Mouse (Mus musculus) MEL (cell line): ENCODE results near the gene Zfp652. TPM values are rescaled to one million over a fixed set of nuclear protein-coding genes. Genes with fewer than 3 reads are reported as not detected.

Experiments
- DNase-seq: peaks from one replicate; pipeline ENCODE4 v3.0.0; 2011; ENCODE audit warnings: low read depth, low spot score
- H3K27ac ChIP-seq: 2 replicates; pipeline ENCODE4 v1.5.1; 2012; ENCODE audit warnings: low read depth, mild to moderate bottlenecking, control low read depth, low read length, moderate library complexity; ENCODE audit not compliant: control insufficient read depth
- H3K27me3 ChIP-seq, 2 experiments: fragments of 150-350 bp in 1 of 2; sonication (generic) in 1 of 2; 2 replicates each; pipeline ENCODE4 v1.6.1; 2012; ENCODE audit warnings: low read length in 2 of 2, mild to moderate bottlenecking in 2 of 2, improper control_type of control experiment in 1 of 2, moderate library complexity in 1 of 2; ENCODE audit not compliant: insufficient read depth in 2 of 2, control insufficient read depth in 1 of 2
- H3K36me3 ChIP-seq, 2 experiments: 2 replicates each; pipeline ENCODE4 v1.6.1; 2012 to 2014; ENCODE audit warnings: low read length in 2 of 2, improper control_type of control experiment in 1 of 2, inconsistent platforms in 1 of 2, mild to moderate bottlenecking in 1 of 2; ENCODE audit not compliant: insufficient read depth in 2 of 2, control insufficient read depth in 1 of 2
- H3K4me1 ChIP-seq, 2 experiments: fragments of 150-350 bp in 1 of 2; sonication (generic) in 1 of 2; 2 replicates each; pipeline ENCODE4 v1.6.1; 2012; ENCODE audit warnings: low read length in 2 of 2, improper control_type of control experiment in 1 of 2, mild to moderate bottlenecking in 1 of 2; ENCODE audit not compliant: insufficient read depth in 2 of 2, control insufficient read depth in 1 of 2
- H3K4me3 ChIP-seq, 2 experiments: fragments of 150-350 bp in 1 of 2; sonication (generic) in 1 of 2; 2 replicates each; pipeline ENCODE4 v1.5.1; 2012; ENCODE audit warnings: low read depth in 2 of 2, low read length in 2 of 2, mild to moderate bottlenecking in 2 of 2, moderate library complexity in 2 of 2, control low read depth in 1 of 2, improper control_type of control experiment in 1 of 2; ENCODE audit not compliant: control insufficient read depth in 1 of 2, insufficient read depth in 1 of 2
- H3K79me2 ChIP-seq: 2 replicates; pipeline ENCODE4 v1.6.1; 2012; ENCODE audit warnings: mild to moderate bottlenecking, low read length, moderate library complexity; ENCODE audit not compliant: control insufficient read depth, poor library complexity, insufficient read depth
- H3K9ac ChIP-seq: 2 replicates; pipeline ENCODE4 v1.6.1; 2012; ENCODE audit warnings: low read depth, mild to moderate bottlenecking, control low read depth, low read length, moderate library complexity; ENCODE audit not compliant: control insufficient read depth, poor library complexity, severe bottlenecking
- H3K9me3 ChIP-seq: fragments of 150-350 bp; sonication (generic); replicated peaks from 2 replicates; pipeline ENCODE4 v1.6.1; 2012; ENCODE audit warnings: mild to moderate bottlenecking, low read length, improper control_type of control experiment, moderate library complexity; ENCODE audit not compliant: insufficient read depth
- BHLHE40 ChIP-seq: IDR thresholded peaks from 2 replicates; pipeline ENCODE4 v1.6.1; 2012; ENCODE audit warnings: low read depth, mild to moderate bottlenecking, inconsistent platforms, low read length, improper control_type of control experiment, borderline replicate concordance
- CHD1 ChIP-seq: IDR thresholded peaks from 2 replicates; pipeline ENCODE4 v1.6.1; 2012; ENCODE audit warnings: low read depth, mild to moderate bottlenecking, inconsistent platforms, low read length, improper control_type of control experiment
- CHD2 ChIP-seq: IDR thresholded peaks from 2 replicates; pipeline ENCODE4 v1.6.1; 2011; ENCODE audit warnings: low read length, improper control_type of control experiment
- ELF1 ChIP-seq: IDR thresholded peaks from 2 replicates; pipeline ENCODE4 v1.6.1; 2014; ENCODE audit warnings: low read depth, mild to moderate bottlenecking, inconsistent platforms, low read length, improper control_type of control experiment, moderate library complexity
- GABPA ChIP-seq: IDR thresholded peaks from 2 replicates; pipeline ENCODE4 v1.6.1; 2012; ENCODE audit warnings: low read depth, mild to moderate bottlenecking, inconsistent platforms, low read length, improper control_type of control experiment, moderate library complexity
- GATA1 ChIP-seq: IDR thresholded peaks from 2 replicates; pipeline ENCODE4 v1.6.1; 2011; ENCODE audit warnings: low read depth, low read length, improper control_type of control experiment
- JUND ChIP-seq: IDR thresholded peaks from 2 replicates; pipeline ENCODE4 v1.6.1; 2011; ENCODE audit warnings: low read depth, mild to moderate bottlenecking, improper control_type of control experiment, low read length
- MAFK ChIP-seq: IDR thresholded peaks from 2 replicates; pipeline ENCODE4 v1.6.1; 2011; ENCODE audit warnings: low read depth, mild to moderate bottlenecking, low read length, improper control_type of control experiment, borderline replicate concordance
- MAZ ChIP-seq: IDR thresholded peaks from 2 replicates; pipeline ENCODE4 v1.6.1; 2012; ENCODE audit warnings: low read depth, mild to moderate bottlenecking, inconsistent platforms, low read length, improper control_type of control experiment
- MEF2A ChIP-seq: IDR thresholded peaks from 2 replicates; pipeline ENCODE4 v1.6.1; 2014; ENCODE audit warnings: low read depth, mild to moderate bottlenecking, inconsistent platforms, low read length, improper control_type of control experiment; ENCODE audit not compliant: poor library complexity, insufficient replicate concordance, severe bottlenecking; ENCODE audit errors: extremely low read depth
- MYC ChIP-seq: IDR thresholded peaks from 2 replicates; pipeline ENCODE4 v1.6.1; 2011; ENCODE audit warnings: low read depth, mild to moderate bottlenecking, low read length, improper control_type of control experiment, moderate library complexity
- NELFE ChIP-seq: IDR thresholded peaks from 2 replicates; pipeline ENCODE4 v1.6.1; 2011; ENCODE audit warnings: low read depth, low read length, improper control_type of control experiment
- NRF1 ChIP-seq: IDR thresholded peaks from 2 replicates; pipeline ENCODE4 v1.6.1; 2014; ENCODE audit warnings: low read depth, mild to moderate bottlenecking, inconsistent platforms, low read length, improper control_type of control experiment, moderate library complexity; ENCODE audit not compliant: poor library complexity, insufficient read depth, severe bottlenecking
- POLR2A ChIP-seq, 2 experiments: IDR thresholded peaks; 2 replicates each; pipeline ENCODE4 v1.6.1; 2011 to 2012; ENCODE audit warnings: low read length in 2 of 2, mild to moderate bottlenecking in 2 of 2, control low read depth in 1 of 2, improper control_type of control experiment in 1 of 2, low read depth in 1 of 2, moderate library complexity in 1 of 2; ENCODE audit not compliant: control insufficient read depth in 1 of 2, insufficient read depth in 1 of 2, poor library complexity in 1 of 2
- POLR2AphosphoS2 ChIP-seq: IDR thresholded peaks from 2 replicates; pipeline ENCODE4 v1.6.1; 2011; ENCODE audit warnings: low read length, improper control_type of control experiment
- RCOR1 ChIP-seq: IDR thresholded peaks from 2 replicates; pipeline ENCODE4 v1.6.1; 2012; ENCODE audit warnings: low read depth, mild to moderate bottlenecking, inconsistent platforms, low read length, improper control_type of control experiment
- SIN3A ChIP-seq: IDR thresholded peaks from 2 replicates; pipeline ENCODE4 v1.6.1; 2012; ENCODE audit warnings: low read length, improper control_type of control experiment, inconsistent platforms
- SMC3 ChIP-seq: IDR thresholded peaks from 2 replicates; pipeline ENCODE4 v1.6.1; 2011; ENCODE audit warnings: low read depth, low read length, improper control_type of control experiment
- TAL1 ChIP-seq: IDR thresholded peaks from 2 replicates; pipeline ENCODE4 v1.6.1; 2012; ENCODE audit warnings: mild to moderate bottlenecking, inconsistent platforms, low read length, moderate library complexity, mixed read lengths
- TBP ChIP-seq: IDR thresholded peaks from 2 replicates; pipeline ENCODE4 v1.8.0; 2011; ENCODE audit warnings: low read depth, low read length, improper control_type of control experiment
- USF2 ChIP-seq, 2 experiments: IDR thresholded peaks; 2 replicates each; pipeline ENCODE4 v1.6.1; 2011 to 2012; ENCODE audit warnings: improper control_type of control experiment in 2 of 2, low read length in 2 of 2, borderline replicate concordance in 1 of 2, inconsistent platforms in 1 of 2, low read depth in 1 of 2, mild to moderate bottlenecking in 1 of 2; ENCODE audit not compliant: insufficient read depth in 1 of 2
- ZC3H11A ChIP-seq: IDR thresholded peaks from 2 replicates; pipeline ENCODE4 v1.6.1; 2012; ENCODE audit warnings: low read depth, mild to moderate bottlenecking, inconsistent platforms, low read length, improper control_type of control experiment
- ZKSCAN1 ChIP-seq: IDR thresholded peaks from 2 replicates; pipeline ENCODE4 v1.6.1; 2012; ENCODE audit warnings: low read depth, mild to moderate bottlenecking, inconsistent platforms, low read length, improper control_type of control experiment, moderate library complexity
- ZMIZ1 ChIP-seq: IDR thresholded peaks from 2 replicates; pipeline ENCODE4 v1.6.1; 2012; ENCODE audit warnings: low read depth, mild to moderate bottlenecking, inconsistent platforms, low read length, improper control_type of control experiment, moderate library complexity
- polyA plus RNA-seq, 2 experiments: library from polyadenylated mRNA; stranded (reverse) in 1 of 2; unstranded in 1 of 2; fragments of >175 nt in 1 of 2; fragments of >200 nt in 1 of 2; gene quantifications; 2 replicates each; pipeline versions ENCODE4 v1.2.1 to v1.2.4; 2012; ENCODE audit warnings: low replicate concordance in 2 of 2, low read depth in 1 of 2; ENCODE audit not compliant: insufficient read length in 2 of 2, insufficient read depth in 1 of 2, missing spikeins in 1 of 2
- total RNA-seq: library from RNA; depleted of rRNA; stranded (reverse); fragments of 300-350 nt; gene quantifications from 2 replicates; pipeline ENCODE4 v1.2.3, GENCODE M21; 2012

The Zfp652 gene
- total and polyA plus RNA-seq, 3 experiments = 19.3 to 38.5 (median 31.8) TPM

GRCm38 (mm10) chr11:95834742-95835710 is 122.6 kb downstream of the Zfp652 start (continued):
- TF ChIP-seq ZKSCAN1 (no peak), MAFK (peak; percentile 87; the same call in 1 of the 2 replicates), SIN3A (peak; percentile 98), ZMIZ1 (peak; percentile 79), GABPA (no peak), RCOR1 (peak; percentile 91), MYC (peak; percentile 97), POLR2AphosphoS2 (peak; percentile 79), CHD1 (no peak; the same call in 1 of the 2 replicates), TAL1 (peak; percentile 94), POLR2A (IDR thresholded peaks at IDR 0.05; ENCODE audit: control insufficient read depth in 1 of 2, insufficient read depth in 1 of 2, low read depth in 1 of 2, low read length in 2 of 2, poor library complexity in 1 of 2) (peak; percentile 65 to 68), MEF2A (peak; percentile 80; the same call in 1 of the 2 replicates), ELF1 (peak; percentile 63)

GRCm38 (mm10) chr11:95835832-95836231 is 123.4 kb downstream of the Zfp652 start:
- no peak for DNase-seq
- Histone ChIP-seq H3K79me2 (no peaks in the 10 kb centered on the region; the same call in 1 of the 2 replicates), H3K4me3 (peak overlapping the region; percentile 16 to 37), H3K36me3 (peaks cover 0 to 25% of the 10 kb centered on the region in 2 experiments; a peak in 2 of 4 replicates), H3K9me3 (no peaks in the 10 kb centered on the region), H3K27ac (peak overlapping the region; percentile 97), H3K9ac (peak overlapping the region; percentile 74), H3K27me3 (no peaks in the 10 kb centered on the region), H3K4me1 (peaks cover 16 to 49% of the 10 kb centered on the region in 2 experiments)
- TF ChIP-seq USF2 (IDR thresholded peaks at IDR 0.05; ENCODE audit: borderline replicate concordance in 1 of 2, insufficient read depth in 1 of 2, low read depth in 1 of 2, low read length in 2 of 2) (no peak), CHD1 (0 out of 2 replicates have a peak, but pooled peaks have one; percentile 65)

- Histone ChIP-seq H3K27ac (peak overlapping the region; percentile 97), H3K36me3 (peaks cover 0 to 25% of the 10 kb centered on the region in 2 experiments; a peak in 2 of 4 replicates), H3K27me3 (no peaks in the 10 kb centered on the region), H3K9ac (peak overlapping the region; percentile 74; the same call in 1 of the 2 replicates), H3K4me1 (peaks cover 16 to 52% of the 10 kb centered on the region in 2 experiments), H3K79me2 (no peaks in the 10 kb centered on the region; the same call in 1 of the 2 replicates), H3K4me3 (no peak overlapping the region), H3K9me3 (no peaks in the 10 kb centered on the region)
- peak; percentile 14 for DNase-seq
- no peak for TF ChIP-seq MAFK
- TF ChIP-seq ZC3H11A = no peak
- no peak for TF ChIP-seq TBP
- TF ChIP-seq MYC = no peak
- TF ChIP-seq SMC3 = no peak
- no peak for TF ChIP-seq RCOR1
- TF ChIP-seq USF2 (IDR thresholded peaks at IDR 0.05; ENCODE audit: borderline replicate concordance in 1 of 2, insufficient read depth in 1 of 2, low read depth in 1 of 2, low read length in 2 of 2) = no peak
- no peak for TF ChIP-seq ZKSCAN1
- no peak for TF ChIP-seq CHD2
- no peak for TF ChIP-seq BHLHE40
- TF ChIP-seq CHD1 = no peak
- no peak for TF ChIP-seq MEF2A
- TF ChIP-seq NELFE = no peak
- no peak for TF ChIP-seq JUND
- TF ChIP-seq GATA1 = no peak
- no peak for TF ChIP-seq ZMIZ1
- TF ChIP-seq MAZ = no peak
- no peak for TF ChIP-seq NRF1
Observed at GRCm38 (mm10) chr11:95836433-95836832, 124.0 kb downstream of the Zfp652 start.
